Mouse (Mus musculus) NIH3T3 (cell line): ENCODE measurements at regions not wholly inside any gene's neighbourhood (a gene's known extent, or its start where the extent isn't known, plus 50 kb on each side); places are given as distances from the start of the nearest gene placed in this dataset.
A peak's percentile ranks its signal among the peaks of the same experiment; 100 is the strongest.

Experiments
- DNase-seq: peaks from one replicate; pipeline ENCODE4 v3.0.0-alpha.2; 2012; ENCODE audit warnings: low read depth

- DNase-seq, result no peak
Observed at GRCm38 (mm10) chr12:73830122-73830521, 71.1 kb upstream of the Hif1a start.

GRCm38 (mm10) chr12:73830551-73831203, 70.5 kb upstream of the Hif1a start:
- no peak for DNase-seq

- no peak for DNase-seq
Observed at GRCm38 (mm10) chr12:73831204-73831595, 70.0 kb upstream of the Hif1a start.

DNA sequence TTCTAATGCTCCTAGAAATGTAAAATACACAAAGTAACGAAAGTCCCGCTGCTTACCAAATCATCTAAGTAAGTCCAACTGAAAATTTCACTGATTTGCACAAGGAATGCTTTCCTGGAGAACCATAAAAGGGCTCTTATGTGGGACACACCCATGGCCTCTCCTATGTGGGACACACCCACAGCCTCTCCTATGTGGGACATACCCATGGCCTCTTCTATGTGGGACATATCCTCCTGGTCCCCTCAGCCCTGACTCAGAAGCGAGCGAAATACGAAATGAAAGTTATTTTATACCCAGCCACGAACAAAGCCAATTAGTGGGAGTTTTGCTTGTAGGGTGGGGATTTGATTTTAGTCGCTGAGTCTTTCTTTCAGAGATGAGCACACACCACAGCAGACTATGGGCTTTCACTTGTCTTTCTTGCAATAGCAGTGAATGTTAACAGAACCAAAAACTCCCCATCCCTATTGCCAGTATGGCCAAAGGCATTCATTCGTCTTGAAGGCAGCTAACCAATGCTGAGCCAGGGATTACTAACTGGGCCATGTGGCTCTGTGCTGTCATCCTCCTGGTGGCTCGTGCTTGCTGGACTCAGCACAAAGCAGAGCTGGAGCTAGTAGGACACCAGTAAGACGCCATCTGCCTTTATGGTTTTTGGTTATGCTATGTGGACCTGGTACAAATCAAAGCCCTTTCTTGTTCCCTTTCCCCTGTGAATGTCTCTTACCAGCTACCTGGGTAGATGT, 69.4 kb upstream of the Hif1a start:
- DNase-seq, result no peak

DNA sequence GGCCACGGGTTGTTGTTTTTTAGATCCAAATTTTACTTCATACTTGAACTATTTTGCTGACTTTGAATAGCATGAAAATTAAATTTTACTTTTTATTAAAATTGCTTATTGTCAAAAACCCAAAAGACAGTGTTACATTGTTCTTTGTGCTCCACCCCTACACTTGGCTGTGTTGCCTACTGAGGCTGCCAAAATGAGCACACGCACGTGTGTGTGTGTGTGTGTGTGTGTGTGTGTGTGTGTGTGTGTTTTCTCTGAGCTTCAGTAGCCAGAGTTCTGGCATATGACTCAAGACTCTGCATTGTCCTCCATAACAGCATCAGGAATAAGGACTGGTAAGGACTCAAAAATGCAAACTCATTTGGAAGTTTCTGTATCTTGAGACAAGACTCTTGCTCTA, 68.4 kb upstream of the Hif1a start:
- peak; percentile 62 for DNase-seq

DNA sequence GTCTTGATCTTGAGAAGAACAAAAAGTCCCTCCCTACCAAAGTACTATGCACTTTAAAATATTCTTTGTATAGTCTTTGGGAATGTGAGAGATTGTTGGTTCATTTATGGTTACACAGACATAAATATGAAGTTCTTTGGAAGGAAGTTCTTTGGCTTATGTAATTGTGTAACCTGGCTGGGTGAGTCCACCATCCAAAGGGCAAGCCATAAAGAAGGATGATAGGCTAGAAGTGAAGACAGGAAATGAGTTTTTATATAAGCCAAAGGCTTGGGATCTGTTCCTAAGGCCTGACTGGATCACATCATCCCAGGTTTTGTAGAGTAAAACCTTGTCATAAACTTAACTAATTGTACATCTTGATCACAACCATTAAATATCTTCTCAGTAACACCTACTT, 65.0 kb upstream of the Hif1a start:
- DNase-seq, result no peak

- DNase-seq, result peak; percentile 53
Observed at GRCm38 (mm10) chr12:73837036-73837435, 64.1 kb upstream of the Hif1a start.

DNA sequence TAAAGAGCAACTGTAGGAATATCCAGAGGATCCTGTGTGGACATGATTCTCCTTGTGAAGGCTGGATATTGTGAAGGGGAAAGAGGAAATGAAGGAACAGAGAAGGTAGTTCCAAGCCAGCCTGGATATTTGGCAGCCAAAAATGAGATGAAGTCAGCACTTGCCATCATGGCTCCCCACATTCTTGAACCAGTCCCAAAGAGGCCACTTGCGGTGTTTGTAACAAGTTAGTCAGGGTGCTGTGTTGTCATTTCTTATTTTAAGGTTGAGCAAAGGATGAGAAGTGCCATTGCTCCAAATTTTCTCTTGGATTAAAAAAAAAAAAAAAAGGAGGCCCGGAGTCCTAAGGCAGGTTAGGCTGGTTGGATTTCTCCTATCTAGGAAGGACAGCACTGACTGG, 63.3 kb upstream of the Hif1a start:
- DNase-seq, result peak; percentile 81

DNA sequence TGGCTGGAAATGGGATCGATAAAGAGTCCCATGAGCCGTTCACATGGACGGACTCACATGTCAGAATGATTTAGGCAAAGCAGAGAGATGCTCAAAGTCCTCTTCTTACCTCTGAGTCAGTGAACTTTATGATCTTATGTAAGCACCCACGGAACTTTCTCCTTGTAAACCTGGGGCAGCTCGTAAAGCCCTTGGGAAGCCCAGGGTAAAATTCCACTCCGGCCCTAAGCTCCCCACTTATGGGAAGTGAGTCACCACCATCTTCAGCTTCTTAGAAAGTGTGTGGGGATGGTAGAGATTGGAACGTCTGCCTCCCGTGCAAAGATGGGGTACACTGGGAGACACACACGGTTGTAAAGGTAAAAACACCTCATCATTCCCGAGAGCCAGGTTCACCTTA, 62.8 kb upstream of the Hif1a start:
- peak; percentile 57 for DNase-seq

- peak; percentile 63 for DNase-seq
Observed at GRCm38 (mm10) chr12:73842000-73842675, 59.0 kb upstream of the Hif1a start.

- DNase-seq, result no peak
Observed at GRCm38 (mm10) chr12:73844782-73845181, 56.4 kb upstream of the Hif1a start.

- DNase-seq, result no peak
Observed at GRCm38 (mm10) chr12:73846672-73847071, 54.5 kb upstream of the Hif1a start.

DNA sequence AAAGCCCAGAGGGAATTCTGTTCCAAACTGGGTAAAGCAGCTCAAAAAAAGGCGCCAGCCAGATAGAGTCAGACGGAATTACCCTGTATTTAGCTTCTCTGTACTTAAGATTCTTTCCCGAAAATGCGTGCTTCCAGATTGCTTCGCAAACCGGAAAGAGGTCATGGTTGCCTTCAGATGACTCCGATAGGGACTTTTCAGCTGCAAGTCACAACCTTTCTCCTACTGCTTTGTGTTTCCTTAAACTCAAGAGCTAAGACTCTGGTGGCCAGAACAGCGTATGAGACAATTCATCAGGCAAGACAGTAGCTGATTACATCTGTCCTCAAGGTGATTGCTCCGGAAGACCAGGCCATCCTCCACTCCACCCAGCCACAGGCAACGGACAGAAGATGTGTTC, 53.8 kb upstream of the Hif1a start:
- DNase-seq, result no peak

- DNase-seq, result no peak
Observed at GRCm38 (mm10) chr12:73850831-73851230, 50.3 kb upstream of the Hif1a start.
